Mouse (Mus musculus) limb, embryonic 14.5 days (tissue): ENCODE results near the gene Itga6. TPM values are rescaled to one million over a fixed set of nuclear protein-coding genes. Genes with fewer than 3 reads are reported as not detected.

Experiments
- ATAC-seq: fragments of 200-750 bp; cut with Nextera tagmentation; 2 replicates; pipeline ENCODE4 v1.8.0; 2017; ENCODE audit warnings: low read depth, moderate number of reproducible peaks, moderate TSS enrichment; ENCODE audit not compliant: low FRiP score
- DNase-seq: peaks from one replicate; pipeline ENCODE4 v3.0.0-alpha.2; 2015; ENCODE audit warnings: low spot score
- H3K27ac ChIP-seq: fragments of 300-500 bp; sonication (generic); replicated peaks from 2 replicates; pipeline ENCODE4 v1.5.1; 2014; ENCODE audit warnings: low read depth, mild to moderate bottlenecking, low read length, moderate library complexity, mixed read lengths
- H3K27me3 ChIP-seq: fragments of 300-500 bp; sonication (generic); 2 replicates; pipeline ENCODE4 v1.6.1; 2014; ENCODE audit warnings: low read length, mixed read lengths; ENCODE audit not compliant: control insufficient read depth, insufficient read depth
- H3K36me3 ChIP-seq: fragments of 300-500 bp; sonication (generic); 2 replicates; pipeline ENCODE4 v1.6.1; 2014; ENCODE audit warnings: mild to moderate bottlenecking, low read length, moderate library complexity, mixed read lengths; ENCODE audit not compliant: control insufficient read depth, insufficient read depth
- H3K4me1 ChIP-seq: fragments of 300-500 bp; sonication (generic); 2 replicates; pipeline ENCODE4 v1.6.1; 2014; ENCODE audit warnings: antibody characterized with exemption, low read length, mixed read lengths; ENCODE audit not compliant: control insufficient read depth, insufficient read depth
- H3K4me2 ChIP-seq: fragments of 300-500 bp; sonication (generic); replicated peaks from 2 replicates; pipeline ENCODE4 v1.6.1; 2014; ENCODE audit warnings: low read depth, mild to moderate bottlenecking, low read length, moderate library complexity; ENCODE audit not compliant: severe bottlenecking
- H3K4me3 ChIP-seq: fragments of 300-500 bp; sonication (generic); replicated peaks from 2 replicates; pipeline ENCODE4 v1.5.1; 2014; ENCODE audit warnings: low read length
- H3K9ac ChIP-seq: fragments of 300-500 bp; sonication (generic); 2 replicates; pipeline ENCODE4 v1.6.1; 2014; ENCODE audit warnings: mild to moderate bottlenecking, low read depth, low read length, moderate library complexity; ENCODE audit not compliant: severe bottlenecking
- H3K9me3 ChIP-seq: fragments of 300-500 bp; sonication (generic); 2 replicates; pipeline ENCODE4 v1.6.1; 2016; ENCODE audit warnings: low read length; ENCODE audit not compliant: control insufficient read depth
- POLR2A ChIP-seq: fragments of 200-500 bp; IDR thresholded peaks from 2 replicates; pipeline ENCODE4 v1.8.0; 2012; ENCODE audit warnings: inconsistent platforms, mild to moderate bottlenecking, moderate library complexity, borderline replicate concordance; ENCODE audit not compliant: insufficient read depth, insufficient read length; ENCODE audit errors: extremely low read depth
- WGBS: fragments of 180-500 bp; shearing (Covaris S2); extraction: QIAGEN DNeasy Blood & Tissue Kit; methylation state at CpG from one replicate; pipeline ENCODE4 v1.1.7; 2014; 5-methylcytosine and 5-hydroxymethylcytosine counted together
- polyA plus RNA-seq, 2 experiments: library from polyadenylated mRNA; depleted of rRNA in 1 of 2; stranded (reverse) in 1 of 2; unstranded in 1 of 2; fragments of >200 nt; fragmentation: Nextera tagmentation in 1 of 2; extraction: Ambion mirVana in 1 of 2; gene quantifications; 2 replicates each; pipeline versions ENCODE4 v1.2.1 to v1.2.3; 2012 to 2014

Itga6 gene
- polyA plus RNA-seq, 2 experiments, result 49.2 to 59.1 TPM

DNA sequence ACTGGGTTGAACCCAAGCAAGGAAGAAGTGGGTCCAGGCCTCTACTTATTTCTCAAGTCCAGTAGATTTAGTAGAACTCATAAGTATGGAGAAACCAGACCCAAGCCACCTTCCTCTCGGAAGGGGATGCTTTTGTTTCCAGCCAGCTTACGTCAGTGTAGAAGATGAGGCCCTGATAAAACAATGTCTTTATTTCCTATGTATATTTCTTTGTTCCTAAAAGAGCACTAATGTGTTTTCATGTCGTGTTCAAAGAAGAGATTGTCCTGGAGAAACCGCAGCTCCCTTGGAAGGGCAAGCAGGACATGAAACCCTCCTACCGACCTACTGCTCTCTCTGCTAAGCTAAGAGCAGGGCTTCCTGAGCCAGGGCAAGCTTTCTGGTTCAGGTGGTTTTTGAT is 20.6 kb downstream of the Itga6 start:
- no peak for ATAC-seq
- WGBS, result 85% methylated on average over 5 of the region's 5 CpGs
- no peak overlapping the region for H3K4me2 ChIP-seq
- no peak overlapping the region for H3K9ac ChIP-seq
- no peak overlapping the region for H3K27ac ChIP-seq
- TF ChIP-seq POLR2A, result no peak
- H3K27me3 ChIP-seq, result no peaks in the 10 kb centered on the region
- no peak for DNase-seq
- no peaks in the 10 kb centered on the region for H3K4me1 ChIP-seq
- no peaks in the 10 kb centered on the region for H3K36me3 ChIP-seq
- H3K9me3 ChIP-seq, result no peaks in the 10 kb centered on the region
- no peak overlapping the region for H3K4me3 ChIP-seq

DNA sequence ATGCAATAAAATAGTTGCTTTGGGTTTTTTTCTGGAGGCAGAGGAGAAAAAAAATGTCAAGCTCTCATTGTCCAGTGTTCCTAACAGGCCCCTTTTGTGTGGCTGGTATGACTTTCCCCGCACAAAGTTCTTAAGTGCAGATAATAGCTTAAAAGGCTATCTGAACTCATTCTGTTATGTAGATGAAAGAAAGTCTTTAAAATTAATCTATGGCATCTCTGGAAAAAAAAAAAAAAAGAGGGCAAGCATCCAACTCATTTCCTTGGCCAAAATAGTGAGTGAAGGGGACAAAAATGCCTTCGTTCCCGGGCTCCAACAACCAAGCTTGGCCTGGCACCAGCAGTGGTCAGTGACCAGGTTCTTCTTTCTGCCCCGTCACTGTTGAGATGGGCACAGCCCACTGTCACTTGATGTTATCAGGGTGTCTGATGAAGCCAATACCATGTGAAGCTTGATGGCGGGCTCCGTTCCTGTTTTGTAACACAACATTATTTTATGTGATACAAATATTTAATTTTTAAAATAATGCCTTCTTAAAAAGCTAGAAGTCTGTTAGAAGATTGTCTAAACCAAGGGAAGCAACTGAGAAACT is 21.7 kb downstream of the Itga6 start:
- Histone ChIP-seq H3K27me3 (no peaks in the 10 kb centered on the region), H3K4me3 (no peak overlapping the region), H3K36me3 (no peaks in the 10 kb centered on the region), H3K27ac (no peak overlapping the region), H3K9ac (no peak overlapping the region), H3K4me1 (no peaks in the 10 kb centered on the region), H3K4me2 (no peak overlapping the region), H3K9me3 (no peaks in the 10 kb centered on the region)
- WGBS, result 83% methylated on average over 6 of the region's 6 CpGs
- DNase-seq, result no peak
- TF ChIP-seq POLR2A, result no peak
- no peak for ATAC-seq

- Histone ChIP-seq H3K36me3 (no peaks in the 10 kb centered on the region), H3K4me2 (no peak overlapping the region), H3K9me3 (no peaks in the 10 kb centered on the region), H3K4me3 (no peak overlapping the region), H3K9ac (no peak overlapping the region), H3K27ac (no peak overlapping the region), H3K27me3 (no peaks in the 10 kb centered on the region), H3K4me1 (no peaks in the 10 kb centered on the region)
- DNase-seq (no peak), ATAC-seq (no peak)
- no peak for TF ChIP-seq POLR2A
- 89% methylated on average over 4 of the region's 4 CpGs for WGBS
Measured at GRCm38 (mm10) chr2:71771762-71772161, 26.3 kb downstream of the Itga6 start.

DNA sequence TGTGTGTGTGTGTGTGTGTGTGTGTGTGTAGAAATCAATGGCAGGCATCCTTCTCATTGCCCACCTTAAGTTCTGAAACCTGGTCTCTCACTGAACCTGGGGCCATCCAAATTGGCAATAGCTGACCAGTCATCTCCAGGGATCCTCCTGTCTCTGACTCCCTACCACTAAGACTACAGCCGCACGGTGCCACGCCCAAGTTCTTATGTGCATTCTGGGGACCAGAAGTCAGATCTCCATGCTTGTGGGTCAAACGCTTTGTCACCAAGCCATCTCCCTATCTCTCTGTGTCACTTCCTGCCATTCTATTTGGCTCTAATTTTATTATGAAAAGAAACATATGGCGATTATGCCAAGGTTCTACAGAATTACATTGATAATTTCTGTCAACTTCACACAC is 28.3 kb downstream of the Itga6 start:
- no peak overlapping the region for H3K4me3 ChIP-seq
- no peak overlapping the region for H3K27ac ChIP-seq
- no peak overlapping the region for H3K9ac ChIP-seq
- no peaks in the 10 kb centered on the region for H3K36me3 ChIP-seq
- ATAC-seq, result no peak
- no peak overlapping the region for H3K4me2 ChIP-seq
- H3K4me1 ChIP-seq, result no peaks in the 10 kb centered on the region
- no peaks in the 10 kb centered on the region for H3K27me3 ChIP-seq
- H3K9me3 ChIP-seq, result no peaks in the 10 kb centered on the region
- 89% methylated on average over 5 of the region's 5 CpGs for WGBS
- no peak for DNase-seq
- TF ChIP-seq POLR2A, result no peak

DNA sequence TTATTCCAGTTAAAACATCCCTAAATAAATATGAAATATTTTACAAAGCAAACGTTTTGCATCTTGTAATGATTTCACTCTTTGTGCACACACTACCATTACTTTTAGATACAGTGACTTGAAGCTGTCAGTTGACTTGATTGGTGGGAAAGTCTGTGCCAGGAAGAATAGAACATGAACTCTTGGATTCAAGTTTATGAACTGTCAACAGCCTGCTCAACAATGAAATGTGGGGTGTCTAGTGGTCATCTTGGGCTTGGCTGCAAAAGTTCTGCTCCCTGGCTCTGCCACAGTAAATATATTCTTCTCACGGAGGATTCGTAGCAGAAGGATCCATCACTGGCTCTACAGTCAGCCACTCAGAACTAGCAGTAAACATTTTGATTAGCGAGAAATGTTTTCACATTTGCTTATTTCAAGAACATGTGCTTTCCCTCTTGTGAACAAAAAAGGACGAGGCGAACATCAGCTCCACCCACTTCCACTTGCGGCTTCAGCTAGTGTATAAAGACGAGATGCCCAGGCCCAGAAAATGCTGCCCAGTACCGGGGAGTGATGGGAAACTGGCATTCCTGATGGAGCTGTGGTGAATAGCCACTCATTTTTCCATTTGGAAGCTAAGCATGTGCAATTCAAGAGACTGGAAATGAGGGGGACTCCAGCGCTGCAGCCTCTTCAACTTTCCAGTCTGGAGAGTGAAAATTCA is 29.0 kb downstream of the Itga6 start:
- Histone ChIP-seq H3K9me3 (no peaks in the 10 kb centered on the region), H3K4me1 (no peaks in the 10 kb centered on the region), H3K4me2 (no peak overlapping the region), H3K27me3 (no peaks in the 10 kb centered on the region), H3K9ac (no peak overlapping the region), H3K36me3 (no peaks in the 10 kb centered on the region), H3K4me3 (no peak overlapping the region), H3K27ac (no peak overlapping the region)
- DNase-seq, result no peak
- WGBS, result 76% methylated on average over 10 of the region's 10 CpGs
- no peak for TF ChIP-seq POLR2A
- no peak for ATAC-seq

DNA sequence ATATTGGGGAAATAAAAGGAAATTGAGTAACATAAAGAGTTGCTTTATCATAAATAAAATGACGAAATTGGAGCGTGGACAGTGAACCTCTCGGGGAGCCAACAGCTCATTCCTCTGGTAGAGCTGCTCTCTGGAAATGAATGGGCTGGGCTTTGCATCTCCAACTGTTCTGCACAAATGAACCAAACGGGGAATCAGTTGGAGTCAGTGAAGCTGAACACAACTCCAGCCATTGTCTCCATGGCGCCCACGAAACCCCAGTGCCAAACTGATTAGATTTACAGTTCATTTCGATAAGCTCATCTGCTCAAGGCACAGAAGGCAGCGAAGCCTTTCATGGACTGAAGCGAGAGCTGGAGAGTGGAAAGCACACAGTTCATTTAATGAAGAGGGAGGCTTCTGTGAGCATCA is 29.8 kb downstream of the Itga6 start:
- Histone ChIP-seq H3K4me3 (no peak overlapping the region), H3K9me3 (no peaks in the 10 kb centered on the region), H3K4me2 (no peak overlapping the region), H3K27ac (no peak overlapping the region), H3K27me3 (no peaks in the 10 kb centered on the region), H3K4me1 (no peaks in the 10 kb centered on the region), H3K36me3 (no peaks in the 10 kb centered on the region), H3K9ac (no peak overlapping the region)
- DNase-seq (no peak), ATAC-seq (no peak)
- 73% methylated on average over 9 of the region's 9 CpGs for WGBS
- TF ChIP-seq POLR2A, result no peak
